ENCODE assay signal across 14 mouse cellular contexts in the genomic region with DNA sequence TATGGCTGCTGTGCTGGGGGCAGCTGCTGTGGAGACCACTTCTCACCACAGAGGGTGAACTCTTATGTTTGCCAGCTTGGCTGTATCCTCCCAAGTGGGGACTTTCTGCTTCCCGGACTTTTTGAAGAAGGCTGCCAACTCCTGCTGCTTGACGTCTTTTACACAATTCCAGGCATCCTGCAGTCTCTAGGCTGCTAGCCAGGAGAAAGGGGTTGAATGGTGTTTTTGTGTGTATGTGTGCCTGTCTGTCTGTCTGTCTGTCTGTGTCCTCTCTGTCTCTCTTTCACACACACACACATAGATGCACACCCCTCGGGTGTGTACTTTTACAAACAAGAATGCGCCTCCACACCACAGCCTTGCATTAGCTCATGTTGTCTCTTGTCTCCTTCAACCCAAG.
DNase-seq lines count a peak whose midpoint lies in the region; ATAC-seq and TF ChIP-seq lines count a peak whose summit lies in the region.
"Had no signal": no experiment of that assay in that cellular context is flagged by ENCODE, and none has a peak within 500 bp of the region (broad histone marks: within the 10 kb centered on the region; RNA-seq: fewer than 3 reads in every experiment).

No protein-coding gene starts in this region.

- H3K4me2 ChIP-seq in hindbrain, postnatal 0 days (ENCODE audit: low read depth, low read length), result no peak overlapping the region
- no peak overlapping the region for H3K4me2 ChIP-seq in hindbrain, embryonic 13.5 days
- H3K4me2 ChIP-seq: liver, embryonic 11.5 days; midbrain, embryonic 11.5 days had no signal

- no peak overlapping the region for H3K4me3 ChIP-seq in hindbrain, postnatal 0 days (ENCODE audit: low read length)
- H3K4me3 ChIP-seq in hindbrain, embryonic 13.5 days, result no peak overlapping the region
- no peak overlapping the region for H3K4me3 ChIP-seq in gastrocnemius, adult 2 months
- H3K4me3 ChIP-seq: forebrain, embryonic 10.5 days had no signal

- no peaks in the 10 kb centered on the region for H3K27me3 ChIP-seq in hindbrain, postnatal 0 days (ENCODE audit: insufficient read depth, low read length)
- H3K27me3 ChIP-seq in hindbrain, embryonic 13.5 days, result no peaks in the 10 kb centered on the region

- no peak for TF ChIP-seq CTCF in hindbrain, postnatal 0 days (IDR thresholded peaks at IDR 0.05; ENCODE audit: low read depth)
- TF ChIP-seq CTCF in gastrocnemius, adult 2 months (IDR thresholded peaks at IDR 0.05), result no peak

- H3K27ac ChIP-seq in hindbrain, postnatal 0 days, result peak overlapping the region; percentile 2; the same call in 1 of the 2 replicates
- no peak overlapping the region for H3K27ac ChIP-seq in hindbrain, embryonic 13.5 days
- no peak overlapping the region for H3K27ac ChIP-seq in gastrocnemius, adult 2 months
- H3K27ac ChIP-seq: forebrain, embryonic 10.5 days had no signal

- peaks cover 5% of the 10 kb centered on the region; the same call in 1 of the 2 replicates for H3K4me1 ChIP-seq in hindbrain, postnatal 0 days (ENCODE audit: insufficient read depth, low read length)
- H3K4me1 ChIP-seq in hindbrain, embryonic 13.5 days (replicated peaks), result 0 out of 2 replicates have a peak, but pooled peaks cover 4% of the 10 kb centered on the region

- no peaks in the 10 kb centered on the region for H3K36me3 ChIP-seq in hindbrain, postnatal 0 days (ENCODE audit: insufficient read depth, low read length)
- no peaks in the 10 kb centered on the region for H3K36me3 ChIP-seq in hindbrain, embryonic 13.5 days
- H3K36me3 ChIP-seq: forebrain, embryonic 10.5 days had no signal

- DNase-seq in cerebellum, adult 9-10 months, result peak; percentile 28
- no peak for DNase-seq in cerebellum, adult 8-10 months
- peak; percentile 75 for DNase-seq in hindbrain, postnatal 0 days (ENCODE audit: low spot score)
- peak; percentile 14 for DNase-seq in right cerebral cortex, postnatal 4 days
- DNase-seq in right cerebral cortex, adult 18-20 months, result no peak
- DNase-seq in gastrocnemius, adult 2 months, result no peak
- DNase-seq in gastrocnemius, postnatal 25 days, result no peak
- DNase-seq: embryo, embryonic 11 days; gastrocnemius, postnatal 36 days; kidney, adult 11 months had no signal

- no peaks in the 10 kb centered on the region for H3K9me3 ChIP-seq in hindbrain, postnatal 0 days (ENCODE audit: low read length)
- no peaks in the 10 kb centered on the region for H3K9me3 ChIP-seq in hindbrain, embryonic 13.5 days
- H3K9me3 ChIP-seq: forebrain, embryonic 10.5 days had no signal

- ATAC-seq in hindbrain, postnatal 0 days, result peak; percentile 82
- ATAC-seq in hindbrain, embryonic 13.5 days (ENCODE audit: low FRiP score), result no peak

- intact Hi-C loops in gastrocnemius, adult 2 months (cut with DNase I), result no loop called here

- H3K9ac ChIP-seq in hindbrain, postnatal 0 days (replicated peaks; ENCODE audit: low read length), result no peak overlapping the region
- H3K9ac ChIP-seq in hindbrain, embryonic 13.5 days, result no peak overlapping the region

- 33% methylated on average over 4 of the region's 4 CpGs for WGBS in hindbrain, postnatal 0 days
- WGBS in hindbrain, embryonic 13.5 days, result 46% methylated on average over 4 of the region's 4 CpGs

Comparison
In these comparisons a context has a peak if more than half of its experiments do, and no peak if none do; other contexts are left out.
1. DNase-seq: peak in cerebellum, adult 9-10 months (single experiment), hindbrain, postnatal 0 days (single experiment) and right cerebral cortex, postnatal 4 days (single experiment); none in cerebellum, adult 8-10 months (single experiment), right cerebral cortex, adult 18-20 months (single experiment), gastrocnemius, adult 2 months (single experiment) and gastrocnemius, postnatal 25 days (single experiment).